Mouse (Mus musculus) left cerebral cortex, postnatal 4 days (tissue): Measurements from ENCODE around the gene Aspm. TPM values are rescaled to one million over a fixed set of nuclear protein-coding genes. Genes with fewer than 3 reads are reported as not detected.

ENCODE experiments used
- DNase-seq: peaks from one replicate; pipeline ENCODE4 v3.0.0-alpha.2; 2022
- intact Hi-C: fragments of 180-260 bp; cut with DNase I; formaldehyde crosslinking; loops from one replicate; pipeline ENCODE4 v1.15.1; 2025
- total RNA-seq, 2 experiments: library from RNA; stranded (reverse); gene quantifications; 2 replicates each; pipeline ENCODE4 v1.2.3; 2021

The Aspm gene
- total RNA-seq, 2 experiments from 2014 or later = 4.4 to 4.7 TPM

DNA sequence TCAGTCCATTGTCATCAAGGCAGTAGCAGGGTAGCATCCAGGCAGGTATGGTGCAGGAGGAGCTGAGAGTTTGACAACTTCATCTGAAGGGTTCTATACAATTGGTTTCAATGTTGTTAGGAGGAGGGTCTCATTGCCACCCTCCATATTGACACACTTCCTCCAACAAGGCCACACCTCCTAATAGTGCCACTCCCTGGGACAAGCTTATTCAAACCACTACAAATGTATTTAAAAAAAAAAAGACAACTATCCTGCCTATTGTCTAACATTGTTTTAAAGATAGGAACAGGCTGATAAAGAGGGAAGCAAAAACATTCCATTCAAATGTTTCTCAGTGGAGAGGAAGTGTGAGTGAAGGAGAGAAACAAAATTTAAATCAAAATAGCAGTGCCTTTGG, 45.2 kb downstream of the Aspm start:
- intact Hi-C loops = no loop called here
- DNase-seq = no peak

GRCm38 (mm10) chr1:139501258-139501752, 46.7 kb downstream of the Aspm start, which contains the start of gene F13b:
TSS of gene F13b (plus strand) at chr1:139501702.
- intact Hi-C loops = no loop called here
- no peak for DNase-seq

DNA sequence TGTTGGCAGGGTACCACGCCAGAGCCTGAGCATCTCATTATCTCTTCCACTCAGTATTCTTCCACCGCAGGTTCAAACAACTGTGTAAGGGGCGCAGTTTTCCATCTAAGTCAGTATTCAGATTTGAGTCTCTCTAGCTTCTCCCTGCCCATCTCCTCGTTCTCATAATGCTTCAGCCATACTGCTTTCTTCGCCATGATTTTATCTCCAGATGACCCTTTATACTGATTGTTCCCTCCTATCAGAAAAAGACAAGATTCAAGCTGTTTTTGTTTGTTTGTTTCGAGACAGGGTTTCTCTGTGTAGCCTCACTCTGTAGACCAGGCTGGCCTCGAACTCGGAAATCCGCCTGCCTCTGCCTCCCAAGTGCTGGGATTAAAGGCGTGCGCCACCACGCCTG, 60.0 kb downstream of the Aspm start:
- no peak for DNase-seq
- intact Hi-C loops = no loop called here

Other genes starting within 250 kb of the Aspm start
- gene Crb1, start 77.7 kb upstream of the Aspm start, total RNA-seq = 1 to 10 TPM in 1 of 2 experiments, under 1 TPM in 1; 0.96 to 1.4 TPM
- 10 to 100 TPM; 57.9 to 59.5 TPM for gene Zbtb41, start 32.5 kb upstream of the Aspm start, total RNA-seq
- not detected for gene F13b, start 46.9 kb downstream of the Aspm start, total RNA-seq
- gene Cfhr1, start 105.5 kb downstream of the Aspm start, total RNA-seq = not detected